Mouse (Mus musculus): ENCODE measurements around the gene Gpd1.

DNA sequence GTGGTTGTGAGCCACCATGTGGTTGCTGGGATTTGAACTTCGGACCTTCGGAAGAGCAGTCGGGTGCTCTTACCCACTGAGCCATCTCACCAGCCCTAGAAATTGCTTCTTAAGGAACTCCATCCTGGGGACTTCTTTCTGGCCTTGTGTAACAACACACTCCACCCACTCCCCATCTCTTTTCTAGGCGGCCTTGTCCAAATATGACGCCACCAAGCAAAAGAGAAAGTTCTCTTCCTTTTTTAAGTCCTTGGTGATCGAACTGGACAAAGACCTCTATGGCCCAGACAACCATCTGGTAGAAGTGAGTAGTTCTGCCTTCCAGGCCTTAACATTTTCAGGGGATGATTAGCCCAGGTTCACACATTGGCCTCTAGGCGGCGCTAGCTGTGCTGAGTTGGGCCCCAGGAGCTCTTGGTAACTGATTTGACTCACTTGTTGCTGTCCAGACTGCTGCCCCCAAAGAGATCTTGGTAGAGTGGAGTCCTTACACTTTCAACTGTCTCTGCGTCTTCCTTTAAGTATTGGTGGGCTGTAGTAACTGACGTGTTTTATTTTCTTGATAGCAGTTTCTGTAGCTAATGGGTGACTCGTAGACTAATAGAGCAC, 11.8 kb upstream of the Gpd1 start, which contains the start of gene Gm17349:
- TF ChIP-seq CTCF (IDR thresholded peaks at IDR 0.05; ENCODE audit: low read depth) (peak; percentile 93), EP300 (IDR thresholded peaks at IDR 0.05; ENCODE audit: low read depth) (no peak)

All from liver, postnatal 0 days (tissue).